Mouse (Mus musculus): ENCODE measurements around the gene Shisal2a.

The Shisal2a gene

DNA sequence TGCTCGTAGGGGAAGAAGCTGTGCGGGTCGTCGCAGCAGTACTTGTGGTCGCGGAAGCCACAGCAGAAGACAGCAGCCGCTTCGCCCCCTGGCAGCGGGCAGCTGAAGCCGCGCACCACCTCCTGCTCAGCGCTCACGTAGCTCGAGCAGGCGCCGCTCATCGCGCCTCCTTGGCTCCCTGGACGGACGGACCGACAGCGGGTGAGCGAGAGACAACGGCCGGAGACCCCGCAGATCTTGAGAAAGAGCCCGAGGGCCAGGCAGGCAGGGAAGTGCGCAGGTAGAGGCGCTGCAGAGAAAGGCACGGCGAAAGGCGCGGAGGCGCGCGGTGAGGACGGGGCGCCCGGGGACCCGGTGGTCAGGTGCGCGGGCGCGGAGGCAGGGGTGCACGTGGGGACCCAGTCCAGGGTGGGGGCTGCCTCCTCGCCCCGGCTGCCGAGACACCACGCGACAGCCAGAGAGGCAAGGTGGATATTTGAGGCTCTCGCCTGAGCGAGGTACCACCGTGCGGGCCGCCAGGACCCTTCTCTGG lies at the start of gene Shisal2a:
TSS of gene Shisal2a (minus strand) at position 167 of the 532 bp plus-strand sequence.
- no peak for DNase-seq (ENCODE audit: low spot score in 2 of 2)

DNA sequence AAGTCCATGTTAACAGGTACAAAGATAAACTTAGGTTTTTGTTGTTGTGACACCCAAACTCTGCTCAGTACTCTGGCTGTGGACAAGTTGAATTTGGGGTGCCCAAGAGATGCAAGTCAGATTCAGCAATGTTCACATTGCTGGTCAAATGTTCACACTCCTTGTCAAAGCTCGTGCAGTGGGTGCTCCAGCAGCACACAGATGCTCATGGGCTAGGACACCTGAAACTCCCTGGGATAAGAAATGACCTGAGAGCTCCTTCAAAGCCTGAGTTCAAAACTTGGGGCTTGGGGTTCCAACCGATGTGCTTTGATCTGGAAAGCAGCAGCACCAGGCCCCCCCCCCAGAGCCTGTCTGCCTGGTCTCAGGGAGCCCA lies 48.4 kb upstream of the Shisal2a start:
- DNase-seq (ENCODE audit: low spot score in 2 of 2): no peak

DNA sequence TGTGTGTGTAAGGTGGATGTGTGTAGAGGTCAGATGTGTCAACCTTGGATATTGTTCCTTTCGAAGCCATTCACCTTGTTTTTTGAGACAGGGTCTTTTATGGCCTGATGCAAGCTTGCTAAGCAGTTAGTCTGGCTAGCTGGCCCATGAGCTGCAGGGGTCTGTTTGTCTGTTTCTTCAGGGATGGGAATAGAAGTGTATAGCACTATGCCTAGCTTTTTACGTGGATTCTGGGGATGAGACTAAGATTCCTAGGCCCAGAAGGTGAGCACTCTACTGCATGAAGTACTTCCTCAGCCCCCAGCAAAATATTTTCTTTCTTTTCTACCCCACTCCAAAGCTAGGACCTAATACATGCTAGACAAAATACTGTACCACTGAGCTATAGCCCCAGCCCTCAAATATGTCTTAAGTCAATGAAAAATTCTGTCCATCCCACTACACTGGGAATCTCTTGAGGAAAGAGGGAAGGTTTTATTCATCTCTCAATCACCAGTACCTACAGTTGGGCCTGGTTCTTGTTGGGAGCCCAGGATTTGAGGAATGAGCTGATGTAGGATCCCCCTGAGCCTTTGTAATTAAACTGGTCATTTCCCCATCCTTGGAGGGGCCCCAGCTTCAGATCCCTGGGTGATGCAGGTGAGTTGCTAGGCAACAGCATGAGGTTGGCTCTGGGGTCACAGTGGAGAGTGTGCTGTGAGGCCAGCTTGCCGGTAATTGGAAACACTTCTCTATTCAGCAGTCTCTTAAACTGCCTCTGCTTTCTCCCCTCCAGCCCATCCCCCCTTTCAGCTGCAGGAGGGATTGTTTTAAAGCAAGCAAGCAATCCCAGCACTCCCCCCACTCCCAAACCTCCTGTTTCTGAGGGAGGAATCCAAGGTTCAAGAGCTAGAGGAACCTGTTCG lies 47.8 kb upstream of the Shisal2a start:
- peak in 1 of 2 experiments; percentile 5 for DNase-seq (ENCODE audit: low spot score in 2 of 2)

DNA sequence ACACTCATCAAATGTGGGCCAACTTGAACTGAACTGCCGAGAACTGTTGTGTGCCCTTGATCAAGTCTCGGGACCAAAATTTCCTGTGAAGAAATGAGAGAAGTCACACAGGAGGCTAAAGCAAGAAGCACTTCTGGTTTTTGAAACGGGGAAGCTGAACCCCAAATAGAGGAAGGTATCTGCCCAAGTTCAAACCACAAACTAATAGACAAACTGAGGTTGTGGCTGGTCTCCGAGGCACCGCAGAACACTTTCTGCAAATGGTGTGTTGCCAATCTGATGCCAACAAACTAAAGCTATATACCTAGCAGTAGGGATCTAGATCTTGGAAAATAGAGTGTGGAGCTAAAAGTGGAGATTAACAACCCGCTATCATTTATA lies 45.2 kb upstream of the Shisal2a start:
- no peak for DNase-seq (ENCODE audit: low spot score in 2 of 2)

DNA sequence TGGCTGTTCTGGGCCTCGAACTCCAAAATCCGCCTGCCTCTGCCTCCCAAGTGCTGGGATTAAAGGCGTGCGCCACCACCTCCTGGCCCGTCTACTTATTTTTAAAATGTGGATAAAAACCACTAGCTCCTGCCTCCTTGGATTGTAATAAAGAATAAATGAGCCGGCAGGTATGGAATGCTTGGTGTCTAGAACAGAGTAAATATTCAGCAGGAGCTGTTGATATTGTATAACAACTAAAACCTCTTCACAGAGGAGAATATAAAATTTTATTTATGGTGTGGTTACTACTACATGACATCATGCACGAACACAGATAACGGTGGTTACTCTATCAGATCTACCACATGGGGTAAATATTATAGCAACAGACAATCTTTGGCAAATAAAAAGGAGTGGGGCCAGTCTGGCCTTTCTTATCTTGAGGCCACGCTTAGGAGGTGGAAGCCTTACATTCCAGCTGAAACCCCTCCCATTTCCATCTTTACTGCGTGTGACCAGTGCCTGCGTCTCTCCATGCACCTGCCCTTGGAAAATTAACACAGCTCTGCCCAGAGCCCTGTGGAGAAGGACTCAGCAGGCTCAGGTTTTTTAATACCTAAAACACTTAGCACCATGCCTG lies 44.7 kb upstream of the Shisal2a start:
- no peak for DNase-seq (ENCODE audit: low spot score in 2 of 2)

DNA sequence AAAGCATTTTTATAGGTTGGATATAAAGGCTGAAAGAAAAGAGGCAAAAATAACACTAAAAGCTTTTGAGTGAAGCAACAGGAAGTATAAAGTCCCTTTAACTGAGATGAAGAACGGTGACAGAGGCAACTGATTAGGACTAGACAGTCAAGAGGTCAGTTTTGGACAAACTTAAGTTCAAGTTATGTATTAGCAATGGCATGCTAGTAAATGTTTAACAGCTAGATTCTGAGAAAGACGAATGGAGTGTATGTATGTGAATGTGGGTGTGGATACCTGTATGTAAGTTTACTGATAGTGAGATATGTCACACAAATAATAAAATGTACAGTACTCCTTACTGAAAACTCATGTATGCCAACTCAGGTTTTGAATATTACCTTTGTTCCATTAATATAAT lies 41.4 kb upstream of the Shisal2a start:
- no peak for DNase-seq (ENCODE audit: low spot score in 2 of 2)

DNA sequence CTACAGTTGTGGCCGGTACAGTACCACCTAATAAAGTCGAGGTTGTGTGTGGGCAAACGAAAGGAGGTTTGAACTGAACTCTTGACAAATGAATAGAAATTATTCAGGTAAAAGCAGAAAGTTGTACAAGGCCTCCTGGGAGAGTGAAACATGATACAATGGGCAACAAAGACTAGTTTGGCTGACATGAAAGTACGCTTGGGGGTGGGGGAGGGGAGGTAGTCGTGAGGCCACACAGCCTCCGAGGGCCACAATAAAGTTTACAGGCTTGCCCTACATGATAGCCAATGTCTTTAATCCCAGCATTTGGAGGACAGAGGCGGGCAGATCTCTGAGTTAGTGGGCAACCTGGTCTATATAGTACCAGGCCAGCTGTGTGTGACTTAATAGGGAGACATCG lies 24.5 kb upstream of the Shisal2a start:
- DNase-seq (ENCODE audit: low spot score in 2 of 2): no peak

DNA sequence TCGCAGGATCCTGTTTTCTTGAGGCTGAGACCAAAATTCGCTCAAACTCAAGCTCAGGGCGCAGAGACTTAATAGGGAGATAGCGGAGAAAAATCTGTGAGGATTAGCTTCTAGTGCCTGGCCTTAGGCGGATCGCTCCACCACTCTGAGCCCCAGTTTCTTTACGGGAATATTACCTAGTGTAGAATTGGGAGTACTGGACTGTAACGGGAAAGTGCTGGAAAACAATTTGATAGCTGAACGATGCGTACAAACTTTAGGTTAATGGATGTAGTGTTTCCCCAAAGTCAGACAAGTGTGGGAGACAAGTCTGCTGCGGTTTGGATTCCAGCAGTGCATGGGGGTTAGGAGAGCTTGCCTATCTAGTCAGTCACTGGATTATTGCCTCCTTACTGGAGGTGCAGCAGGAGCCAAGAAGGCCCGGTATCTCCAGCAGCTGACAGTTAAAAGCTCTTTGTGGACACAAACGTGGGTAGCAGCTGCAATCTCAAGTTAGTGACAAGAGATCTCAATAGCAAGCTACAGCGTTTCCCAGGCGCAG lies 23.8 kb upstream of the Shisal2a start, which contains the start of gene Gpx7:
TSS of gene Gpx7 (minus strand) at position 101 of the 541 bp plus-strand sequence.
- DNase-seq (ENCODE audit: low spot score in 2 of 2): no peak

DNA sequence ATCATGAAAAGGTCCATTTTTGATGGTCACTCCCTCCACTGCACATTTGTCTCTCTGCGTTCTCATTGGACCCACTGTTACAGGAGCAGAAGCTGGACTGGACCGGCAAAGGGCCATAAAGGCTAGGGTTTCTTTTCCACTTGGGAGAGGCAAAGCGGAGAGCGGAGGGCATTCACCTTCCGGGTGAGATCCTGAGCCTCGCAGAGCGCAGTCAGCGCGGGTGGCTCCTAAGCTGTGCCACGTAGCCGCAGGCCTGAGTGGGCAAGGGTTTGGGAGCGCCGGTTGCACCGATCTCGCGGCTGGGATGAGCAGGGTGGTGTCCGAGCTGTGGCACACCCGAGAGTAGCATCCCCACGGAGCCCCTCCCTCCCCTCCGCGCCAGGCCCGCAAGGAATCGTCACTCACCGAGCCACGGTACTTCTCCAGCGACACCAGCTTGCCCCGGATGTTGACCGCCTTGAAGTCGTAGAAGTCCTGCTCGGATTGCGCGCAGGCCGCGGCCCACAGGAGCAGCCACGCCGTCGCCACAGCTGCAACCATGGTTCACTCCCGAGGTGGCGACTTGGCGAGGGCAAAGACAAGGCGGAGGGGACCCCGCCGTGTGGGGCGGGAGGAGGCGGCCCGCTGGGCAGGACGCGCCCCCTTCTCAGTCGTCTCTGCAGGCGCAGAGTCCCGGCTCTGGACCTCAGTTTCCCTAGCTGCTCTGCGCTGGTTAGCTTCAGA lies 23.1 kb upstream of the Shisal2a start:
- peak; percentile 50 to 64 for DNase-seq (ENCODE audit: low spot score in 2 of 2)

DNA sequence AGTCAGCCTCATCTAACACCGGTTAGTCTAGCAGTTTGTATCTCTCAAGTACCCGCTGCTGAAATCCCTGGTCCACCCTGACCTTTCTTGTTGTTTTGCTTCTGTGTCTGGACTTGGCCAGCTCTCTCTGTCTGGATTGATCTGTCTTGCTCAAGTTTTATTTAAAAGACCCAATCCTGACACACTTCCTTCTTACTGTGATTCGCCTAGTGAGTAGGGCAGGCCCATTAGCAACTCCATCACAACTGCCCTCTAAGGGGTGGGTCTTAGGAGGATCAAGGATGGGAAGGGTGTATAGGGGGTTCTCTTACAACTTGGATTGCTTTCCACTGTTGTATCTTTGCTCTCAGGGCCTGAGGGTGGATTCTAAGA lies 22.6 kb upstream of the Shisal2a start:
- no peak for DNase-seq (ENCODE audit: low spot score in 2 of 2)

DNA sequence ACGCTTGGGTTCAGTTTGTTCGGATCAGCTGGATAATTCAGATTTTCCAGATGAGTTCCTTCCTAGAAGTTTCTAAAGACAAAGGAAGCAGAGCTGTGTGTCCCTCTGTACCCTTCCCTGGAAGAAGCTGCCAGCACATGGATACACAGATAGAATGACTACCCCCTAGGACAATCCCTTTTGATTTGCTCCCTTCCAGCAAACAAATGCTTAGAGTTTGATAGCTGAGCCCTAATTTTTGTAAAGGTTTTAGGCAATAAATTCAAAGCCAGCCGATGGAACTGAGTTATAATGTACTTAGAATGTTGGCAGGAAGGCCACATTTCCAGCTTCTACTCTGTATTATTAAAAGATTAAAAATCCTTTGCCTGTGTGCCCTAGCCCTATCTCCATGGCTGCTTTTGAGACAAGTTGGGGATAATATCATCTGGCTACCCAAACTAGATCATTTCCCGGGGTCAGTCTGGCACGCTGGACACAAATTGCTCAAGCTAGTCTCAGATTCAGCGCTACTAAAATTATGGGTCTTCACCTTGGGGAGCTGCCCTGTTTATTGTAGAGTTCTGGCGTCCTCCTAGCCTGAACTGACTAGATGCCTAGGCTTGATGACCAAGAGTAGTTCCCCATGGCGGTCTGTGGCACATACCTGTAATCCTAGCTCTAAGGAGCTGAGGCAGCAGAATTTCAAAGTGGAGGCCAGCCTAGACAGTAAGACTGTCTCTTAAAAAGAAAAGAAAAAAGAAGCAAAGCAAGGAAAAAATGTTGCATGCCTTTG lies 20.9 kb upstream of the Shisal2a start:
- DNase-seq (ENCODE audit: low spot score in 2 of 2): no peak

DNA sequence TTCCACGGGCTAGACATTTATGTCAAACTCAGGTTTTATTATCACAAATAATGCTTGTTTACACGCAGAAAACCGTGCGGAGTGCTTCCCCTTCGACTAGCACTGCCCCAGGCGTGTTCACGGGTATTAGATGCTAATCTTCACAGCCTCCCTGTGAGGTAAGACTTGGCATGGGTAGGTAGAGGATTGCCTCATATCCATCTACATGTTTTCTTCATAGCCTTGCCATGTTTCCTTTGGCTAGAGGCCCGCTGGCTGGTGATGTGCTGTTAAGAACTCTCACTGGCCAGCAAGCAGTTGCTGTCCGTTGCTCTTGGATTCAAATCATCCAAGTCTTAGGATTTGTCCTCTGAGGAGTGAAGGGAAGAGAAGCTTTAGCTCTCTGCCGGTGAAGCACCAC lies 17.2 kb upstream of the Shisal2a start:
- DNase-seq (ENCODE audit: low spot score in 2 of 2): no peak

DNA sequence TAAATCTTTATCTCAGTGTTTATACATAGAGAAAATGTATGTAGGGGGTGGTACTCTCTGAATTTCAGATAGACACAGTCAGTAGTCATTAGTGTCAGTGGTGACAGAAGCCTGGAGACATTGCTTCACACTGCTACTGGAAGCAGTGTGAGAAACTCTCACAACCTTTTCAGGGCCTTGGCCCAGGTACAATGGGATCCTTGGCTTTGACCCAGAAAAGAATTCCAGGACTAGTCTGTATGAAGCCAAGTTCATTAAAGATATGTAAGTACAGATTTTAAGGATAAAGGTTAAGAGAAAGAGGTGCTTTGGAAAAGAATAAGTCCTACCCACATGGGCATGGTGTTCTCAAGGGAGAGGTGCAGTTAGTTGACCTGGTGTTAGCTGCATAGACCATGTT lies 11.1 kb upstream of the Shisal2a start:
- no peak for DNase-seq (ENCODE audit: low spot score in 2 of 2)

DNA sequence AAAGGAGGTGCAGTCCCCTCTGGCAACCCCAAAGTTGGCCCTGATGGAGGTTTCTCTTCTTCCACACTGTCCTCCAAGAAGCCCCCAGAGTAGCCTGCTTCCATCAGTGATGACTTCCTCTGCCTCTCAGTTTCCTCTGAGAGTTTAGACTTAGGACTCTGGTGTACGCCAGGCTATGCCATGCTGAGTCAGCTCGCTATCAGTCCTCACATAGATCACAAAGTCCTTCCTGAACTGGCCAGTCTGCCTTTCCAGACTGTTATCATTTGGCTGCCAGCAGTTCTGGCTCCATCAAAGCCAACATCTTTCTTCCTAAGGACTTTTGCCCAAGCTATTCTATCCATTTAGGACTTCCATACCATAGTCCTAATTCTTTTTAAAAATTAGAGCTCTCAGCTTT lies 9.4 kb upstream of the Shisal2a start:
- no peak for DNase-seq (ENCODE audit: low spot score in 2 of 2)

DNA sequence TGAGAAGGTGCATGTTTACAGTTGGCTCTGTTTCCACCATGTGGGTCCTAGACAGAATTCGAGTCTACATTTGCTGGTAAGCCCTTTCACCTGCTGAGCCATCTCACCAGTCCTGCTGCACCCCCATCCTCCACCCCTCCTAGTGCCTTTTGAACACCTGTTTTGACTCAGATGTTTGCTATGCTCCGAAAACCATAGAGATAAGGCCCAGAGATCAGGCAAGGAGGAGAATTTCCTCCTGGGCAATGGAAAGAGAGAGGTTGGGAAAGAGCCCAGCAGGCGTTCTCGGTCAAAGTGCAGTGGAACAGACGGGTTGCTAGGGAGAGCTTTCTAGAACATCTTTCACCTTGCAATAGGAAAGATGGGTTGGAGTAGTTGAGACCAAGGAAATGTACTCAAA lies 8.0 kb upstream of the Shisal2a start:
- DNase-seq (ENCODE audit: low spot score in 2 of 2): no peak

DNA sequence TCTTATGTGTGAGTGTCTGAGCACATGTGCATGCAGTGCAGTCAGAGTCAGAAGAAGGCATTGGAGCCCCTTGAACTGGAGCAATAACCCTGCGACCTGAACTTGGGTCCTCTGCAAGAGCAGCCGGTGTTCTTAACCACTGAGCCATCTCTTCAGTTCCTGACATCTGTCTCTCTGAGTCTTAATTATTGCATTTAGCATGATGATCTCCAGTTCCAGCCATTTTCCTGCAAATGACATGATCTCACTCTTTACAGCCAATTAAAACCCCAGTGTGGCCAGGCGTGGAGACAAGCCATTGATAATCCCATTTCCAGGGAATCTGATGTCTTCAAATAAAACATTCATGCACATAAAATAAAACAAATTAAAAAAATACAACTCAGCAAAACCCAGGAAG lies 5.6 kb upstream of the Shisal2a start:
- DNase-seq (ENCODE audit: low spot score in 2 of 2): no peak

DNA sequence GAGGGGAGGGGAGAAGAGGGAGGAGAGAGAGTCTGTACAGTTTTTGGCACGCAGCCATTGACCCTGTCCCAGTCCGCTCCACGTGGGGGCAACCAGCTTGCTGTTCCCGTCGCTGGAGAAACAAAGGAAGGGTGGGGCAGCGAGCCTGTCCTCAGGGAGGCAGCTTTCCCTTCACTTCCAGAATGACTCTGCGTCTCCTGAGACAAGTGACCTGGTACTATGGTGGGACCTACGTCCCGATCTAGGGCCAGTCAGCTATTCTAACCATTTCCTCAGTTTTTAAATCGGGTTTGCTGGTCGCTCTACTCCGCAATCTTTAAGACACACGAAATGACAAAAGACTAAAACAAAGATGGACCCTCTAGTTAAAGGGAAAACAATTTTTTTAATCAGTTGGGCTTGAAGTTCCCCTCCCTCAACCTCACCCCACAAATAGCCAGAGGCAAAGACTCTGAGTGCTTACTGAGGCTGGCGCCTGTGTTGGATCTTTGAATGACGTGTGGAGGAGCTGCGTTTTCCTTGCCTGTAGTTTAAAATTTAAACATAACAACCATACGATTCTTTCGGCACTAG lies 4.6 kb upstream of the Shisal2a start:
- DNase-seq (ENCODE audit: low spot score in 2 of 2): peak in 1 of 2 experiments; percentile 57

DNA sequence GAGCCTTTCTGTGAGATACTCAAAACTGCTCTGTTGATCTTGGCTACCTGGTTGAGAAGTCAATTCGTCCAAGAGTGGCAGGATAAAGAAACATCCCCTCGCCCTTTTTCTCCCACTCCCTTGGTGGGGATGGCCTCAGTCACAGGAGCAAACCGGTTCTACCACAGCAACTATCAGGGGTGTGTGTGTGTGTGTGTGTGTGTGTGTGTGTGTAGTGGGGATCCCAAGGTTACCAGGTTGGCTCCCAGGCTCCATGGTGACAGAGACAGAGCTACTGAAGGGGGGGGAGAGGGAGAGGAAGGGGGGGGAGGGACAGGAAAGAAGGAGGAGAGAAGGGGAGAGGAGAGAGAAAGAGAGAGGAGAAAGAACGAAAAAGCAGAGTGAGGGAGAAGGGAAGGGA lies 4.0 kb upstream of the Shisal2a start:
- DNase-seq (ENCODE audit: low spot score in 2 of 2): no peak

DNA sequence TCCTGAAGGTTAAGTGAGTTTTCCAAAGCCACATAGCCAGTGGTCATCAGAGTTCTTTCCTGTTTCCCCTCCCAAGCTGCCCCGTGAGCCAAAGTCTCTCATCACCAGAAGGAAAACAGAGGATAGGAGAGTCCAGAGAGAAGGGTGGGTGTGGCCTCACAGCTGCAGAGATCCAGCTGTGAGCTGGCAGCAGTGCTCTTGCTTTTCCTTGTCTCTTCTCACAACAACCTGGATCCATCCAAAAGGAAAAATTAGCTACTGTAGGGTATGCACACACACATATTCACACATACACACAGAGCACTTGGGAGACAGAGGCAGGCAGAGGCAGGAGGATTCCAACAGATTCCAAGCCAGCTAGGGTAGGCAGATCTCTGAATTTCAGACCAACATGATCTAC lies 2.9 kb upstream of the Shisal2a start:
- no peak for DNase-seq (ENCODE audit: low spot score in 2 of 2)

DNA sequence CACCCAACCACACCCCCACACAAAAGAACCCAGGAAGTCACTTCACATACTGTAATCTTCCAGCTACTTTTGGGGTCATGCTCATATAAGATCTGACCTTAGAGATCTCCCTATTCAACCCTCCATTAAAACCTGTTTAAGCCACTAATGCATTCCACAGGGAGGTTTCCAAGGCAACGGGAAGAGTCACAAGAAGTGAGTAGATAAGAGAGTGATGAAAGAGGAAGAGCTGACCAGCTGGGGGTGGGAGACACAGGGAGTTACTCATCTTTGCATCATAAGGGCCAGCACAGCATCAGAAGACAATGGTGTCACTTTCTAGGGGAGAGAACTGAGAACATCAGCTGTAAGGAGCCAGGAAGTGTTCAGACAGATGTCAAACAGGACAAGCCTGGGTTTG lies 3.0 kb downstream of the Shisal2a start:
- no peak for DNase-seq (ENCODE audit: low spot score in 2 of 2)

DNA sequence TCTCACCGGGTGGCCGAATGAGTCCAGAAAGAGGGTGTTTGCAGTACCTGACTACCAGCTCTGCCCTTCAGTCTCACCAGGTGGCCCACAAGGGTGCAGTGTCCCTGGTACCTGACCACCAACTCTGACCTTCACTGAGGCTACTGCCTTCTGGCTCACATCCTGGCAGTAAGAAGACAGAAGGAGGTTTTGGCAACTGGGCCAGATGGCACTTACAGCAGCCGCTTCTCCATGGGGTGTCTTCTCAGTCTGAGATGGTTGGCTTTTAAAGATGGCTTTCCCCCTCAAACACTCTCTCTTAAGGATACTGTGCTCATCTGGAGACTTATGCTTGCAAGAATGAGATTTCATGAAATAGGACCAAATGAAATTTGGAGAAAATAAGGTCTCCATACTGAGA lies 3.7 kb downstream of the Shisal2a start:
- DNase-seq (ENCODE audit: low spot score in 2 of 2): no peak
